7 mouse cellular contexts compared by ENCODE assay signal in the genomic region with DNA sequence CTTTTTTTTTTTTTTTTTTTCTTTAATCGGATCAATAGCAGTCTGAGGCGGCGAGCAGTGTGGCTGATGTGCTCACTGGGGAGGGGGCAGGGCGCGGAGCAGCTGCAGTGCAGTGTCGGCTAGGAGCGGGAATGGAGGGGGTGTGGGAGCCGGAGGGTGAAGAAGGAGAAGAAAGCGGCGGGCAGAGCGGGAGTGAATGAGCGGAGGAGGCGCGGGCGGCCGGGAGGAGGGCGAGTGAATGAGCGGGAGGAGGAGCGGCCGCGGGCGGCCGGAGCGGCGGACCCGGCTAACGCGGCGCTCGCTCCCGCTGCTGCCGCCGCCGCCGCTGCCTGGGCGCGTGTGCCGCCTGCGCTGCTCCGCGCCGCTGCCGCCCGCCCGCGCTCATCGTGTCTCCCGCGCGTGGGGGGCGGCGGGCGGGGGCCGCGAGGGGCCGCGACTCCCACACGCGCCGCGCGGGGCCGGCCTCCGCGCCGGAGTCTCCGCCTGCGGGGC. TPM values are rescaled to one million over a fixed set of nuclear protein-coding genes. Genes with fewer than 3 reads are reported as not detected.
DNase-seq lines count a peak whose midpoint lies in the region; ATAC-seq and TF ChIP-seq lines count a peak whose summit lies in the region.

Gene Nova1 (minus strand): TSS at position 74 of the 492 bp plus-strand sequence.

- ATAC-seq in hindbrain, embryonic 15.5 days (ENCODE audit: low FRiP score, low read depth) = peak; percentile 94

- DNase-seq in adrenal gland, adult (ENCODE audit: inconsistent age in 2 of 2, low spot score in 1 of 2) = peak; percentile 55 to 85
- peak; percentile 88 to 91 for DNase-seq in cerebellum, postnatal 14 days
- DNase-seq in gastrocnemius, adult 2 months = peak; percentile 80
- peak; percentile 76 to 82 for DNase-seq in left cerebral cortex, adult 2 months (ENCODE audit: extremely low spot score in 1 of 2, low spot score in 2 of 2)
- peak; percentile 43 for DNase-seq in lung, postnatal 36 days
- peak; percentile 61 to 73 for DNase-seq in right cerebral cortex, postnatal 36 days (ENCODE audit: low spot score in 2 of 2)

- H3K27ac ChIP-seq in gastrocnemius, adult 2 months = peak within 1 kb of the TSS; percentile 82
- peak within 1 kb of the TSS; percentile 100 for H3K27ac ChIP-seq in hindbrain, embryonic 15.5 days (replicated peaks)
- peak within 1 kb of the TSS; percentile 92 for H3K27ac ChIP-seq in left cerebral cortex, adult 2 months

- WGBS in hindbrain, embryonic 15.5 days = 0% methylated on average over 32 of the region's 68 CpGs

- TF ChIP-seq CTCF in gastrocnemius, adult 2 months (IDR thresholded peaks at IDR 0.05) = no peak
- TF ChIP-seq CTCF in left cerebral cortex, adult 2 months (IDR thresholded peaks at IDR 0.05) = no peak

- no peaks in the 10 kb centered on the region for H3K27me3 ChIP-seq in hindbrain, embryonic 15.5 days

- 0 out of 2 replicates have a peak, but pooled peaks cover 9% of the 10 kb centered on the region for H3K4me1 ChIP-seq in hindbrain, embryonic 15.5 days (replicated peaks)

- H3K4me3 ChIP-seq in gastrocnemius, adult 2 months = peak within 1 kb of the TSS; percentile 87
- H3K4me3 ChIP-seq in hindbrain, embryonic 15.5 days = peak within 1 kb of the TSS; percentile 77
- peak within 1 kb of the TSS; percentile 93 for H3K4me3 ChIP-seq in left cerebral cortex, adult 2 months

- H3K9ac ChIP-seq in hindbrain, embryonic 15.5 days = peak within 1 kb of the TSS; percentile 98

- H3K4me2 ChIP-seq in hindbrain, embryonic 15.5 days = peak within 1 kb of the TSS; percentile 57

- H3K9me3 ChIP-seq in hindbrain, embryonic 15.5 days = no peaks in the 10 kb centered on the region

- intact Hi-C loops in gastrocnemius, adult 2 months (cut with DNase I) = no loop called here
- intact Hi-C loops in left cerebral cortex, adult 2 months (cut with DNase I) = loop anchor here (2.0 to 5.0 kb wide), 6 partner anchors 172 to 1352 kb away; no protein-coding TSS in a partner anchor

- H3K36me3 ChIP-seq in hindbrain, embryonic 15.5 days = no peaks in the 10 kb centered on the region

RNA-seq across cellular contexts. Expression of gene Nova1, which starts in this region (rescaled TPM):
- total RNA-seq in gastrocnemius, adult 2 months (2021) = 1 to 10 TPM; 3.9 to 5.6 TPM
- polyA plus RNA-seq in hindbrain, embryonic 15.5 days (2015; fragmentation: Nextera tagmentation; extraction: Ambion mirVana) = 78.4 and 82.0 TPM in 2 replicates
- total RNA-seq in left cerebral cortex, adult 2 months (2021) = 10 to 100 TPM; 39.7 to 43.1 TPM

Comparison
In these comparisons a context has a peak if more than half of its experiments do, and no peak if none do; other contexts are left out.
1. Peak in every context shown above with its lines: DNase-seq, ATAC-seq, H3K4me3 ChIP-seq and H3K27ac ChIP-seq.
2. RNA of gene Nova1 (total RNA-seq): 39.7 to 43.1 TPM in left cerebral cortex, adult 2 months; 3.9 to 5.6 TPM in gastrocnemius, adult 2 months; every median in the first group is over 4 times any median in the second.